Mouse (Mus musculus) retina, postnatal 1 day (tissue): ENCODE data around the gene Ldhd.

Experiments used
- DNase-seq: peaks from one replicate; pipeline ENCODE4 v3.0.0-alpha.2; 2012

Gene Ldhd

GRCm38 (mm10) chr8:111592390-111592910, 37.7 kb downstream of the Ldhd start:
- DNase-seq = no peak

DNA sequence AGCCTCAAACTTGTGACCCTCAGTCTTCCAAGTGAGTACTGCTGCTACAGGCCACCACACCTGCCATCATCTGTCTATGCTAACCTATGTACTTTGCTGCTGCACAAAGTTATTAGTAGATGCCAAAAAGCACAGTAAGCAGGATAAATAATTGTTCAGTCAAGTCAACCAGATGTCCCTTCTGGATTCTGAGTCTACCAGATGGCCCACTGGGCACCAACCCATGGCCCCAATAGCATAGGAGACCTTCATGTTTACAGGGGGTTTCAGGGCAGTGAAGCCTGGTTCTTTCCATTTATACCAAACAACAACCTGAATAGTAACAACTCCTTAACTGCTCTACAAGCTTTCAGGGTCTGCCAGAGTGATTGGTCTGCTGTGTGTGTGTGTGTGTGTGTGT, 39.0 kb downstream of the Ldhd start:
- no peak for DNase-seq

DNA sequence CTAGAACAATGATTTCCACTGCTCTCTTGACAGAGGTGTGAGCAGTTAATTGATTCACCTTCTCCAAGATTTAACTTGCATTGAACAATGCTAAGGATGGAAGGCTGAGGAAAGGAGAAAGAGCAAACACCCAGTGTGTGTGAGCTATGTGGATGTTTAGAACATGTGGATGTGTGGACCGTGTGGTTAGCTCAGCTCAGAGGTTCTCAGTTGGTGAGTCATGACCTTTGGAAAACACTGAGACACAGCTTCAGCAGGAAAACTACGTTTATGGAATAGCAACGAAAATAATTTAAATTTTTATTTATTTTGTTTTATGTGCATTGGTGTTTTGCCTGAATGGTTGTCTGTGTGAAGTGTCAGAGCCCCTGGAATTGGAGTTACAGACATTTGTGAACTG, 40.0 kb downstream of the Ldhd start:
- DNase-seq = no peak

DNA sequence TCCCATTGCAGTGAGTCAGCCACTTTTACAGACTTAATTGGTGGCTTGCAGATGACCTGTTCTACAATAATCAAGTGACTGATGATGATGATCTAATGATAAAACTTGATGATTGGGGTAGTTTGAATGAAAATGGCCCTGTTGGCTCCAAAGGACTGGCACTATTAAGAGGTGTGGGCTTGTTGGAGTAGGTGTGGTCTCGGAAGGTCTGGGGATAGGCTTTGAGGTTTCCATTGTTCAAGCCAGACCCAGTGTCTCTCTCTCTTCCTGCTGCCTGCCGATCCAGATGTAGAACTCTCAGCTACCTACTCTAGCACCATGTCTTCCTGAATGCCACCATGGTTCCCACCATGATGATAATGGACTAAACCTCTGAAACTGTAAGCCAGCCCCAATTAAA, 41.8 kb downstream of the Ldhd start:
- DNase-seq = no peak

- no peak for DNase-seq
These were observed 42.6 kb downstream of the Ldhd start for GRCm38 (mm10) chr8:111587545-111588094.

GRCm38 (mm10) chr8:111584946-111585345, 45.2 kb downstream of the Ldhd start:
- no peak for DNase-seq

- DNase-seq = no peak
These were observed 47.8 kb downstream of the Ldhd start for GRCm38 (mm10) chr8:111582386-111582785.

DNA sequence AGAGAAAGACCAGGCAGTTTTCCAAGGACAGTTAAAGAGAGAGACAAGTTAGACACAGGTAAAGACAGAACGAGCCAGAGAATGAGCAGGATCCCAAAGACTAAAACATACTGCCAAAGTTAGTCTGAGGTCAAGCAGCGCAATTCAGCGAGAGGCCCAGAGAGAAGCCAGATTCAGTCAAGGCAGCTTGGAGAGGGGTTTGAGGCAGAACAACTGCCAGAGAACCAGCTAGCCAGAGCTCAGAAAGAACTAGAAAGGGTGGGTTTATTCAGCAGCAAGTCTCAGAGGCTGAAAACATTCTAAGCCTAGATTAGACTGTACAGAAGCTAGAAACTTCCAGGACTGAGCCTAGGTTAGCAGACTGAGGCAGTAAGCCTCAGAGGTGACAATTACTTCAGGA, 49.9 kb downstream of the Ldhd start:
- DNase-seq = no peak

- no peak for DNase-seq
These were observed 50.9 kb downstream of the Ldhd start for GRCm38 (mm10) chr8:111579318-111579717.

DNA sequence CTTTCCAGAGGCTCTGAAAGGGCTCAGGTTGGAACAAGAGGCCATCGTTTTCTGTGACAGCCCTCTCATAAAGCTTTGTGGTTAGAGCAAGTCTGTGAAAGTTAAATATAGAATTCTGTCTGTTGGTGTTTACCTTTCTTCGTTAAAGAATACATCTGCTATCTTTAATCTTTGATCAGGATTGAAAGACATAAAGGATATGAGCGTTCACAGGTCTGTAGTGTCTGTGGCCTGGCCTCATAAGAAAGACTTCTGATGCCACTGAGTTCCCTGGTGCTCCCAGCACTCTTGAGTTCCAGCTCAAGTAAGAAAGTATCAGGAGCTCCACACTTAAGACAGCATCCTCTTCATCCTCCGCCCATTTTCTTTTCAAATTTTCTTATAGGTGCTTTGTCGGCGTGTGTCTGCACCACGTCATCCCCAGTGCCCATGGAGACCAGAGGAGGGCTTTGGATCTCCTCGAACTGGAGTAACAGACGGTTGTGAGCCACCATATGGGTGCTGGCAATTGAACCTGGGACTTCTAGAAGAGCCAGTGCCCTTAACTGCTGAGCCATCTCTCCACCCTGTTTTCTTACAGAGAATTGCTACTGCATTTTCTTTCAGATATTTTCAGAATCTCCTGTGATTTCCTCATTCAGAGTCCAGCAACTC, 52.2 kb downstream of the Ldhd start:
- no peak for DNase-seq

DNA sequence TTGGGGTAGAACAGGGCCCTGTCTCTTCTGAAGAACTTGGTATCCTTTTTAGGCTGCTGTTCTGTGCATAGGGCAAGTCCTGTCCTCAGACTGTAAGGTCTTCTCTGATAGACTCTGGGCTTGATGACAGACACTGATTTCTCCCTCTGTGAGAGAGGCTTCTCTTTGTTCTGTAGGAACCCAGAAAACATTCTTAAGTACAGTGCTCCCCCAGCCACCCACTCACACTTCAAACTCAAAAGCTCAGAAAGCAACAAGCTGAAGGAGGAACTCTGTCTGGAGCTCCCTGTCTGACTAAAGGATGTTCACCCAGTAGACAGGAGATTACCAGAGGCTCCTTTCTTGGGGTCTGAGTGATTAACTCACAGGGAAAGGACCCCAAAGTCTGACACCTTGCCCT, 53.7 kb downstream of the Ldhd start:
- DNase-seq = no peak

DNA sequence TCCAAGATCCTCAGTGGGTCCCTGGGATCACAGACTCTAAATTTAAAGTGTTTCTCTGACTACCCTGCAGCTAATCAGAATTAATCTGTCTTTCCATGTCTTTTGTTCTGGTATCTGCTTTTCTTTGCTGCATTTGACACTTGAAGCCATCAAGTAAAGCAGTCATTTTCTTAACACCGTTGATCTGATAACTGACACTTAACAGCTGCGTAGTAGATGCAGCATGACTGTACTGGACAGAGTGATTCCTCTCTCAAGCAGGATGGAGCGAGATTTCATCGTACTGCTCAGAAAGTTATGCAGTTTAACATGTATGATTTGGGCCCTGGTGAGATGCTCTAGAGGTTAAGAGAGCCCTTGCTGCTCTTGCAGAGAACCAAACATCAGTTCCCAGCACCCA, 54.7 kb downstream of the Ldhd start:
- no peak for DNase-seq

- no peak for DNase-seq
These were observed 56.2 kb downstream of the Ldhd start for GRCm38 (mm10) chr8:111574016-111574415.
